Mouse (Mus musculus) CH12.LX (cell line): Measurements from ENCODE around the gene Lima1.

ENCODE experiments used
- CTCF ChIP-seq, 2 experiments: IDR thresholded peaks in 1 of 2; conservative IDR thresholded peaks in 1 of 2; 2 replicates each; pipeline ENCODE4 v1.5.1; 2011 to 2012; ENCODE audit warnings: low read depth in 2 of 2, low read length in 2 of 2, improper control_type of control experiment in 1 of 2, inconsistent platforms in 1 of 2, mild to moderate bottlenecking in 1 of 2, moderate library complexity in 1 of 2
- NELFE ChIP-seq: IDR thresholded peaks from 2 replicates; pipeline ENCODE4 v1.6.1; 2011; ENCODE audit warnings: low read depth, low read length, improper control_type of control experiment
- POLR2A ChIP-seq: IDR thresholded peaks from 2 replicates; pipeline ENCODE4 v1.6.1; 2011; ENCODE audit warnings: low read depth, mild to moderate bottlenecking, improper control_type of control experiment, low read length

DNA sequence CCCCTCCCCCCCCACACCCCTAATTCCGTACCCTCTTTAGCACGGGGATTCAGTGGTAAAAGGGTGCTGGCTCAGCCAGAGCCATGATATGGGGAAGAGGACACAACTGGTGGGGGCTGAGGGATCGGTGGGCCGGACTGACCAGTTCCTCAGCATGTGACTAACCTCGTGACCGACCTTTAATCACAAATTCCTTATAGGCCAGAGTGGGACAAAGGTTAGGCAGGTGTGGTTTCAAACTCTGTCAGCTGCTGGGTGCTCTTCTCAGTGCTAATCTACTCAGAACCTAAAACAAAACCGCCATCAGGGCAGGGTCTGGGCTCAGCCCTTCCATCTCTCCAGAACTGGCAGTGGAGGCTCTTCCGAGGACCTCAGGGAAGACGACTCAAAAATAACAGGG lies 40.1 kb downstream of the Lima1 start:
- TF ChIP-seq CTCF (conservative IDR thresholded peaks at IDR 0.05 in 1 of 2, IDR thresholded peaks at IDR 0.05 in 1 of 2; ENCODE audit: low read depth in 2 of 2, low read length in 2 of 2) (no peak), NELFE (no peak), POLR2A (no peak)
